Mouse (Mus musculus): ENCODE measurements around the gene Olfr860.
"Not testable (repeated sequence)": the region's sequence is repeated elsewhere in the genome, so short reads cannot be mapped to it uniquely, and the experiment has no call there.

The Olfr860 gene

GRCm38 (mm10) chr9:19849647-19850046 lies at the start of gene Olfr860:
Olfr860 (minus strand) TSS chr9:19849747.
- DNase-seq (ENCODE audit: low read depth in 1 of 2, low spot score in 2 of 2), result no peak

- DNase-seq (ENCODE audit: low read depth in 1 of 2, low spot score in 2 of 2), result no peak
Measured at GRCm38 (mm10) chr9:19887904-19888303, 38.4 kb upstream of the Olfr860 start, which contains the start of gene Olfr862. Olfr862 (minus strand) TSS chr9:19888004.

GRCm38 (mm10) chr9:19804606-19805005 lies 44.9 kb downstream of the Olfr860 start, which contains the start of gene Olfr859:
Olfr859 (plus strand) TSS chr9:19804906.
- DNase-seq (ENCODE audit: low read depth in 1 of 2, low spot score in 2 of 2), result not testable (repeated sequence)

GRCm38 (mm10) chr9:19803000-19803399 lies 46.5 kb downstream of the Olfr860 start:
- no peak for DNase-seq (ENCODE audit: low read depth in 1 of 2, low spot score in 2 of 2)
